Mouse (Mus musculus): ENCODE results near the gene Asap2. TPM values are rescaled to one million over a fixed set of nuclear protein-coding genes. Genes with fewer than 3 reads are reported as not detected.
A peak's percentile ranks its signal among the peaks of the same experiment; 100 is the strongest.

The Asap2 gene
- total RNA-seq, 2 experiments from 2014 or later: 8.2 to 17.5 TPM

DNA sequence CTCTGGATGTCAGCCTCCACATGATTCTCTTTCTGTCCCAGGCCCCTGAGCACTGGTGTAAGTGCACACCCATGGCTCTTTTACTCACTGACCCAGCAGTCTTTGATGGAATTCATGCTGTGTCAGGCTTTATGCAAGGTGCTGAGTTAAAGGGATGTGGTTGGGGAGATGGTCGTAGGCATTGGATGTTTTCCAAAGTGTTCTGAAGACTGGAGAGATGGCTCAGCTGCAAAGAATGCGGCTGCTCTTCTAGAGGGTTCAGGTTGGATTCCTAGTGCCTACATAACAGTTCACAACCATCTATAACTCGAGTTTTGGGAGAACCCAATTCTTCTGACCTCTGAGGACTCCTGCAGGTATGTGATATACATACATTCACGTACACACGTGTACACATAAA lies 217.2 kb downstream of the Asap2 start:
- no peak for DNase-seq (ENCODE audit: low spot score in 2 of 2)

- DNase-seq (ENCODE audit: low spot score in 2 of 2): no peak
Measured at GRCm38 (mm10) chr12:21208172-21208795, 218.0 kb downstream of the Asap2 start.

DNA sequence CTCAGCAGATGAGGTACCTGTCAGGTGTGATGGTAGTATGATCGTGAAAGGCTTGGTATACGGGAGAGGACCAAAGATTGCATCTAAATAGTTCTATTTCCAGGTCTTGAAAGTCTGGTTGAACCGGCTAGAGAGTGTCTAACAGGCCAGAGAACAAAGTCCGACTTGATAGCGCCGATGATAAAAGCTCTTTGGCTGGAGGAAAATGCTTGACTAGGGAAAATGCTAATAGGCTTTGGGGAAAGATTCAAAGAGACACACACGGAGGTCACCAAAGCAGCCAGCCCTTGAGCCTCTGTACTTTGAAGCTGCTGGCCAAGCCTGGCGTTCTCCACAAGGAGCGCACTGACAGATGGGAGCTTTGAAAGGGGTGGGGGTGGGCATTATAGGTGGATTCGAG lies 219.0 kb downstream of the Asap2 start:
- DNase-seq (ENCODE audit: low spot score in 2 of 2): no peak

DNA sequence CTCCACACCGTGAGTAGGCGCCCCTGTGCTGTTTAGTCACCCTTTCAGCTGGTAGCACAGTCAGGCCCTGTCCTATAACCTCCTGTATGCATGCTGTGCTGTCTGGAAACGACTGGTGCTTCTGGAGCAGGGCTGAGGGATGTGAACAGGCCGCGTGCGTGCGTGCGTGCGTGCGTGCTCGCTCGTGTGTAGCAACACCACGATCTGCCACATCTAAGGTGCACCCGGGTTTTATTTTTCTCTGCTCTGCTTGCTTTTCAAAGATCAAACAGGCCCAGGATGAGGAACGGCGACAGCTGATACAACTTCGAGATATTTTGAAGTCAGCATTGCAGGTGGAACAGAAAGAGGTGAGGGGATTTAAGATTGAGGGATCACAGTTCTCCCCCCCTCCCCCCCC lies 222.6 kb downstream of the Asap2 start:
- no peak for DNase-seq (ENCODE audit: low spot score in 2 of 2)

GRCm38 (mm10) chr12:21214551-21215165 lies 224.4 kb downstream of the Asap2 start:
- no peak for DNase-seq (ENCODE audit: low spot score in 2 of 2)

DNA sequence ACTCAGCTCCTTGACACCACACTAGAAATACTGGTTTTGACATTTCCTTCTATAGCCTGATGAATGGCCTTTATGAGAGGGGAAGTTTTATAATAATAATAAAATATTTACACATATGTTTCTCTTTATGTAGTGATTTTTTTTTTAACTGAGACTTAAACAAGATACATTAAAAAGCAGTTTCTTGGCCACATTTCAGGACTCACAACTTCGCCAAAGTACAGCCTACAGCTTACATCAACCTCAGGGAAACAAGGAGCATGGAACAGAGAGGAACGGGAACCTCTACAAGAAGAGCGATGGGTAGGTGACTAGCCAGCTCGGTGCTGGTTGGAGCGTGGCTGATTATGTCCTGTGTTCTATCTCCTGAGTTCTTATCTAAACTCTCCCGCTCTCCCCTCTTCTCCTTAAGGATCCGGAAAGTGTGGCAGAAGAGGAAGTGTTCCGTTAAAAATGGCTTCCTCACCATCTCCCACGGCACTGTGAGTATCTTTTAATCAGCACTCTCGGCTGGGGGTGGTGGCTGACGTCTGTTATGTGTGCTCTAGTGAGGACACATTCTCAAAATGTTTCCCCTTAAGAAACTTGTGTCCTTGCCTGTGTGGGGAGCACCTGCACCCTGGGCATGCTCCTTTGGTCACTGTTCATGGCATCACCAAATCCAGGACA lies 227.7 kb downstream of the Asap2 start:
- DNase-seq (ENCODE audit: low spot score in 2 of 2): no peak

GRCm38 (mm10) chr12:21220596-21220995 lies 230.3 kb downstream of the Asap2 start:
- no peak for DNase-seq (ENCODE audit: low spot score in 2 of 2)

DNA sequence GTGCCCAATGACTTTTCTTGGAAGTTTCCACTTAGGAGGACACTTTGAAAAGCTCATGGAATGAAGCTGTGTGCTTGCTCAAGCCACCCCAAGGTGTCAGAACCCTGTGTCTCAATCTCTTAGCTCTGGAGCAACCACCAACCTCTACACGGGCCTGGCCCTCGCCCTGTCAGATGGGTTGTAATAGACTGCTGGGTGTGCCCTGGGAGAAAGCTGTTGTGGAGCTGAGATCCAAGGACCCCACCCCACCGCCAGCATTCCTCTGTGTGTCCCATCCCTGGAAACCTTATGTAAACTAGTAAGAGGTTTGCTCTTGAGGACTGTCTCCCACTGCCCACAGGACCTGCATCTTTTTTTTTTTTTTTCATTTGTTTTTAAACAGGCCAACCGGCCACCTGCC lies 233.7 kb downstream of the Asap2 start:
- DNase-seq (ENCODE audit: low spot score in 2 of 2): no peak

DNA sequence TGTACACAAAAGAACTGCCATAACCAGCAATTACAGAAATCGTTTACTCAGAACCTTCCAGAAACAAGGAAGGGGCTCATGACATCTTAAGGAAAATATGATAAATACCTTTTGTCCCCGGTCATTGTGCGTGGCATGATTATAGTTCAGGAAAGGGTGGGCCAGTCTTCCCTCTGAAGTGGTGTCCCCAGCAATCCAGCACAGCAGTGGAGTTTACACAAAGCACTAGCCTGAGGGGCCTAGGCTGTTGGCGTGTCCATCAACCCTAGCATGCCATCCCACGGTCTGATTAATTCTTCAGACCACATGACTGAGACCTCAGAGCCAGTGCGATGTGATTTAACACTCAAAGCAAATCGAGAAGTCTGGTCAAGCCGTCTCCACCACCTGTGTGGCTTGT lies 235.1 kb downstream of the Asap2 start:
- no peak for DNase-seq (ENCODE audit: low spot score in 2 of 2)

DNA sequence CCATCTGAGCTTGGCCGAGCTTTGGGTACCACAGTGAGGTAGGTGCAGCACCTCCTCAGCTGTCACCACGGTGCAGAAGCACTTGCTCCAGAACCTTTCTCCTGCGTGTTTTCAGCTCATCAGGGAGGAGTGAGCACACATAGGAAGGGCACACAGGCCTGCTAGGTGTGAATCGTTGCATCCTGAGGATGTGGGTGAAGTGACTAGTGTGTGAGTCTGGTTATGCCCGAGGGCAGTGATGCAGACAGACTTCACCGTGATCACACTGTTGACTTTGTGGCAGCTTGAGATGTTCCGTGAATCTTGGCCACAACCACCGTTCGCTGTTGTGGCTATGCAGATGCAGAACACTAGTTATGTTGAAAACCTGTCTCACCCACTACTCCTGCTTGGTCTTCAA lies 236.1 kb downstream of the Asap2 start:
- no peak for DNase-seq (ENCODE audit: low spot score in 2 of 2)

GRCm38 (mm10) chr12:21227076-21227980 lies 237.1 kb downstream of the Asap2 start:
- peak; percentile 61 for DNase-seq (ENCODE audit: low spot score in 2 of 2)

DNA sequence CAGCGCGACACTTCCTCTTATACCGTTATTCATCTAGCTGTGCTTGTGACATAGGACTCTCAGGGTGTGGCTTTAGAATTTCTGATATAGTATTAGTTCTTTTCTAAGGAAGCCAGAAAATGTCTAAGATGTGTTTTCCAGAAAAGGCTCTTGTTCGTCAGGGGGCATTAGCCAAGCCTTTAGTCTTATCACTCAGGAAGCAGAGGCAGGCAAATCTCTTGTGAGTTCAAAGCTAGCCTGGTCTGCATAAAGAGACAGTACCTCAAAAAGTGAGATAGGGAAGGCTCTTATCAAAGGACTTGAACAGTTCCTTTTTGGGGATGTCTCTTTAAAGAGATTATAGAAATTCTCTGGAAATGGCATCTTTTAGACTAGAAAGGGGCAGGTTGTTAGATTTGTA lies 238.4 kb downstream of the Asap2 start:
- no peak for DNase-seq (ENCODE audit: low spot score in 2 of 2)

DNA sequence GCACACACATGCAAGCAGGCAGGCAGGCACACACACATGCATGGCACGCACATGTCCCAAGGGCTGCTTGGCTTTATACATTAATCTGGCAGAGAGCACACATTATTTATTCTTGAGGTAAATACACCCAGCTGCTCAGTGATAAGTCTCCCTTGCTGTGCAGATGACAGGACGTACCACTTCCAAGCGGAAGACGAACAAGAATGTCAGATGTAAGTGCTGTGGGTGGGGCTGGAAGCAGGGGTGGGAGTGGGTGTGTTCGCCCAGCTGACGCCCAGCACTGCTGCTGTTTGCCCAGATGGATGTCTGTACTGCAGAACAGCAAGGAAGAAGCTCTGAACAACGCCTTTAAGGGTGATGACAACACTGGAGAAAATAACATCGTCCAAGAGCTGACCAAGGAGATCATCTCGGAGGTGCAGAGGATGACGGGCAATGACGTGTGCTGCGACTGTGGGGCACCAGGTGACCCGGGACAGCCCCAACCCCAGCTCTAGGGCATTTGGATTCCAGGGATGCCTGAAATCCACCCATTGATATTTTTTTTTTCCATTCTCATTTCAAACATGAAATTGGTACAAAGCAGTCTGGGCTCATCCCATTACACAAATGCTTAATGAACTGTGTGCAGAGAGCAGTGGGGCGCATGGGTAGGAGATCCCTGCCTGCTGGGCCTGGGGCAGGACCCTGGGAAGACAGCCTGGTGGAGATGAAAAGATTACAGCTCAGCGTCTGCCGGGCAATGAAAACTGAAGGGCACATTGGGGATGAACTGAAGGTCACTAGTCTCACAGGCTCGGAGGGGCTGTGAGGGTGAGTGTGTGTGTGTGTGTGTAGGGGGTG lies 239.0 kb downstream of the Asap2 start:
- DNase-seq (ENCODE audit: low spot score in 2 of 2): no peak

- DNase-seq (ENCODE audit: low spot score in 2 of 2): no peak
Measured at GRCm38 (mm10) chr12:21233727-21234126, 243.5 kb downstream of the Asap2 start.

DNA sequence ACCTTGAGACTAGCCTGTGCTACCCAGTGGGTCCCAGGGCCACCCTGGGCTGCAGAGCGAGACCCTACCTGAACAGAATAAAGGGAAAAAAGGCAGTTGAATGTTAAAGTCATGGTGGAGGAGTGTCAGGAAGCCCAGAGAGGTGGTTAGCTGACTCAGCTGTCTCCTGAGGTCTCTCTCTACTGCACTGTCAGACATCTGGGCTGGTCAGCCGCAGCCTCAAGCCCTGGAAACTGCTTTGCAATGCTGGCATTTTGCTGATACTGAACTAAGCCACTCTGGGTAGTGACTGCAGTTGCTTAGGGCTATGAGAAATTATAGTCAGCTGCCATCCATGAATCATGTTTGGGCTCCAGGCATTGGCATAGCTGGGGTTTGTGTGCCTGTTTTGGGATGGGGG lies 244.3 kb downstream of the Asap2 start:
- DNase-seq (ENCODE audit: low spot score in 2 of 2): no peak

DNA sequence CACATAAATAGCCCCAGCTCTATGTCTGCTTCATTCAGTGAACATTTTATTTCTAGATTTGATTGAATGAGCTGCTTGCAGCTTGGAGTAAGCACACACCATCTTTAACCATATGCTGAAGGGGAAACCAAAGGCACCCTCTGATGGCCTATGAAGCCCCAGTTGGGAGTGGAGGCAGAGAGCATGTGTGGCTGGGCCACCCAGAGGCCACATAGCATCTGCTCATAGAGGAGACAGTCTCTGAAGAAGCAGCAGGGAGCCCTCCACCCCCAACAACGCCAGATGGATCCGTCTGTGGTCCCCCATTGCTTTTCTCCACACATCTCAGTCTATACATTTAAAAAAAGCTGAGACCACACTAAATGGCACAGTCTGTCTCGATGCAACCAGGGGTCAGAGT lies 251.7 kb downstream of the Asap2 start:
- no peak for DNase-seq (ENCODE audit: low spot score in 2 of 2)

GRCm38 (mm10) chr12:21244375-21244960 lies 254.2 kb downstream of the Asap2 start:
- DNase-seq (ENCODE audit: low spot score in 2 of 2): no peak

GRCm38 (mm10) chr12:21247711-21248392 lies 257.6 kb downstream of the Asap2 start:
- DNase-seq (ENCODE audit: low spot score in 2 of 2): no peak

DNA sequence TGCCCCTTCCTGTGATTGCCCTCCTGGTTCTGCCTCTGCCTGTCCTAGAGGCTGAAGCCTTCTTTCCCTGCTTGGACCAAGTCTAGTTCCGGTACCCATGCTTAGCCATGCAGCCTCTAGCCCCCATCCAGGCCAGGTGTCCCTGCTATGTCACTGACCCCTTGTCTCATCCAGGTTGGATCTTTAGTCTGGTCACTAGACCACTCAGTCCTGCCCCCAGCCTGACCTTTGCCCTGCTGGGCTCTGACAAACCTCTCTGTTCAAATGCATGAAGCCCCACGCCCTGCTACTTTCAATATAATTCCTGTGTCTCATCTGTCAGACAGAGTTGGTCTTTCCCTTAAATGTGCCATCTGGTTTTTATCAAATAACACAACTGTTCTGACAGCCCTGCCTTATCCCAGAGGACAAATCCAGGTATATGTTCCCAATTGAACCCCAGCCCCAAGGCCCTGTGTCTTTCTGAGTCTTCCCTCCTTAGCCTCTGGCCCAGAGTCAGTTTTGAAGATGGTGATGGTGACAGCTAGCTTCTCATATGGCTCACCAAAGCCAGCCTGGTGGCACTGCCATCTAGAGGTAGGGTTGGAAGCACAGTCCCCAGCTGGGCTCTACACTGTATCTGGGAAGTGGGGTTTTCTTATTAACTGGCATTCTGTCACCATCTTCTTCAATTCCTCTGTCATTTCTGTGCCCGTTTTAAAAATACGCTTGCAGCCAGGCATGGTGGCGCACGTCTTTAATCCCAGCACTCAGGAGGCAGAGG lies 270.4 kb downstream of the Asap2 start:
- DNase-seq (ENCODE audit: low spot score in 2 of 2): no peak

Measured in adrenal gland, adult 18-20 months (tissue).